Mouse (Mus musculus) limb, embryonic 11.5 days (tissue): ENCODE measurements around the gene Tmem91. TPM values are rescaled to one million over a fixed set of nuclear protein-coding genes. Genes with fewer than 3 reads are reported as not detected.

Experiments used
- ATAC-seq: fragments of 200-750 bp; cut with Nextera tagmentation; 2 replicates; pipeline ENCODE4 v1.8.0; 2017; ENCODE audit warnings: low read depth; ENCODE audit not compliant: insufficient number of reproducible peaks, low FRiP score, low TSS enrichment
- DNase-seq: peaks from one replicate; pipeline ENCODE4 v3.0.0-alpha.2; 2015; ENCODE audit warnings: low spot score
- H3K27ac ChIP-seq: fragments of 300-500 bp; sonication (generic); replicated peaks from 2 replicates; pipeline ENCODE4 v1.5.1; 2014; ENCODE audit warnings: low read depth, mild to moderate bottlenecking, low read length
- H3K27me3 ChIP-seq: fragments of 300-500 bp; sonication (generic); 2 replicates; pipeline ENCODE4 v1.6.1; 2014; ENCODE audit warnings: mild to moderate bottlenecking, low read length, mixed read lengths; ENCODE audit not compliant: control insufficient read depth, insufficient read depth
- H3K36me3 ChIP-seq: fragments of 300-500 bp; sonication (generic); 2 replicates; pipeline ENCODE4 v1.6.1; 2014; ENCODE audit warnings: mild to moderate bottlenecking, low read length, moderate library complexity, mixed read lengths; ENCODE audit not compliant: control insufficient read depth, insufficient read depth
- H3K4me1 ChIP-seq: fragments of 300-500 bp; sonication (generic); 2 replicates; pipeline ENCODE4 v1.6.1; 2014; ENCODE audit warnings: low read length, mixed read lengths; ENCODE audit not compliant: control insufficient read depth, insufficient read depth
- H3K4me2 ChIP-seq: fragments of 300-500 bp; sonication (generic); 2 replicates; pipeline ENCODE4 v1.6.1; 2014; ENCODE audit warnings: low read depth, mild to moderate bottlenecking, moderate library complexity; ENCODE audit not compliant: severe bottlenecking
- H3K4me3 ChIP-seq: fragments of 300-500 bp; sonication (generic); 2 replicates; pipeline ENCODE4 v1.5.1; 2014; ENCODE audit warnings: low read depth, low read length
- H3K9ac ChIP-seq: fragments of 300-500 bp; sonication (generic); 2 replicates; pipeline ENCODE4 v1.6.1; 2014; ENCODE audit warnings: mild to moderate bottlenecking, low read length
- H3K9me3 ChIP-seq: fragments of 300-500 bp; sonication (generic); 2 replicates; pipeline ENCODE4 v1.6.1; 2016; ENCODE audit warnings: low read length; ENCODE audit not compliant: control insufficient read depth
- WGBS: fragments of 180-500 bp; shearing (Covaris S2); extraction: QIAGEN DNeasy Blood & Tissue Kit; methylation state at CpG from one replicate; pipeline ENCODE4 v1.1.7; 2014; 5-methylcytosine and 5-hydroxymethylcytosine counted together
- polyA plus RNA-seq: library from polyadenylated mRNA; unstranded; fragments of >200 nt; fragmentation: Nextera tagmentation; extraction: Ambion mirVana; gene quantifications from 2 replicates; pipeline ENCODE4 v1.2.1, GENCODE M21; 2014

The Tmem91 gene
- polyA plus RNA-seq, 1 experiment from 2014 or later, result 1.7 TPM

DNA sequence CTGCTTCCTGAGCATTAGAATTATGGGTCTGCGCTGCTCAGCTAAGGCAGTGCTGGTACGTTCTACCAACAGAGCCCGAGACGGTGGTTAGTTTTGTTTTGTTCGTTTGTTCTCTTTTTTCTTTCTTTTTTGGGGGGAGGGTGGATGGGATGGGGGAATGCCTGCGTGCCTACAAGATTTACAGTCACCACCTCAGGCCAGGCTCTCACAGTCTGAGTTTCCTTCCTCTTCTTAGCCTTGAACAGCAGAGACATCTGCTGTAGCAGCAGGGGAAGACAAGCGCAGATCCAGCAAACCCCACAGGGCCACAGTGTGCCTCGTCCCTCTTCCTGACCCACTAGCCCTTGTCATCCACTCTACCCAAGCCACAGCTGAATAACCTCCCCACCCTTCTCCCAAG is 23.7 kb downstream of the Tmem91 start:
- Histone ChIP-seq H3K9ac (no peak overlapping the region), H3K4me2 (no peak overlapping the region), H3K27ac (no peak overlapping the region), H3K9me3 (no peaks in the 10 kb centered on the region), H3K36me3 (no peaks in the 10 kb centered on the region), H3K4me1 (no peaks in the 10 kb centered on the region), H3K27me3 (no peaks in the 10 kb centered on the region), H3K4me3 (no peak overlapping the region)
- WGBS, result 87% methylated on average over 8 of the region's 8 CpGs
- DNase-seq (no peak), ATAC-seq (no peak)

DNA sequence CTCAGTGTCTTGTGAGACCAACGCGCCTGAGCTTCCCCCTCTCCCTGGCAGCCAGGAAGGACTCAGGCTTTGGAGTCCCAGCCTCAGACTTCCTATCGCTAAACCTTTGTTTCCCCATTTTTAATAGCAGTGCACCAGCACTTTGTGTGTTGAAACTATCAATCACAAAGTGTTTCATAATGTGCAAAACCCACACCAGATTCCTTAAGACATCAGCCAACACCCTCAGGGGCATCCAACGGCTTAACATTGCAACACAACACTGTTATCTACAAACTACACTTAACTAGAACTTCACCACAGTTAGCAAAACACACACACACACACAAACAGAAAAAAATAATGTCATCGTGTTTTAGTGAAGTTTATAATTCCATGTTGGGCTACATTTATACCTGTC is 25.1 kb downstream of the Tmem91 start:
- H3K27me3 ChIP-seq, result no peaks in the 10 kb centered on the region
- ATAC-seq (no peak), DNase-seq (no peak)
- H3K9me3 ChIP-seq, result no peaks in the 10 kb centered on the region
- no peak overlapping the region for H3K9ac ChIP-seq
- no peak overlapping the region for H3K4me2 ChIP-seq
- H3K4me1 ChIP-seq, result no peaks in the 10 kb centered on the region
- H3K4me3 ChIP-seq, result no peak overlapping the region
- H3K36me3 ChIP-seq, result no peaks in the 10 kb centered on the region
- WGBS, result 79% methylated on average over 4 of the region's 5 CpGs
- H3K27ac ChIP-seq, result no peak overlapping the region

DNA sequence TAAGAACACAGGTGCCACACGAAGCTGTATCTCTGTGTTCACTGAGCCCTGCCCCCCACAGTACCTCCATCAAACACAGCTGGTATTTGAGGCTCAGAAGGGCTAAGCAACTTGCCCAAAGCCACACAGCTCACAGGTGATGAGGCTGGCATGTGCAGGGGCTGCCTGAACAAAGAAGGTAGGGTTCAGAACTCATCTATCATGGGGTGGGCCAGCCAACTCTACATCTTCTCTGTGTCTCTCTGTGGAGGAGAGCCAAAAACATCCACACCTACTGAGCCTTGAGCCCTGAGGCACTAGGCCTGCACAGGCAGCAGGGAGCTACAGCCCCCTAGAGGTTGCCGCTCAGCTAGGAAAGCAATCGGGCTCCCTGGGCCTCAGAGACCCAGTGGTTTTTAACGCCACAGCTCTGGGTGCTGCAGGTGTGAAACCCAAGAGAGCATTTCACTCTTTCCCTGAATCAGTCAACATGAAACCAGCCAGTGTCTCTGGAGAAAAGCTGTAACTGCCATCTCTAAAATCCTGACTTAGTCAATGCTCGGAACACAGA is 27.3 kb downstream of the Tmem91 start:
- Histone ChIP-seq H3K9me3 (no peaks in the 10 kb centered on the region), H3K4me2 (no peak overlapping the region), H3K27ac (no peak overlapping the region), H3K27me3 (no peaks in the 10 kb centered on the region), H3K9ac (no peak overlapping the region), H3K4me1 (no peaks in the 10 kb centered on the region), H3K36me3 (no peaks in the 10 kb centered on the region), H3K4me3 (no peak overlapping the region)
- ATAC-seq, result no peak
- WGBS, result 44% methylated on average over 5 of the region's 5 CpGs
- DNase-seq, result no peak

DNA sequence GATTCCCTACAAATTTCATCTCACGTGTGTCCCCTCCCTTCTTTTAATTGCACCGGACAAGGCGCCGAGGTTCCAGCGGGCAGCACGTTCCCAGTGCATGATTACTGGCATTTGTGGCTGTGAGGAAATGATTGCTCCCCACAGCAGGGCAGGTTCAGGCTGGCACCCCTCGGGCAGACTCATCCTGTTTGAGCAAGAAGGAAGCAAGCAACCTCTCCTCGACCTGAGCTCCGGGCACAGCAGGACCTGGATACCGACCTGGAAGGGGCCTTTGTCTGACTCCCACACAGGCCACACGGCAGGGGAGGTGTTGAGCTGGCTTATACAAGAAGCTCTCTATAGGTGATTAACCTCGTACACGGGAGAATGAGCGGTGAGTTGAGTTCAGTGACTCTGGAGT is 29.9 kb downstream of the Tmem91 start:
- ATAC-seq (no peak), DNase-seq (no peak)
- Histone ChIP-seq H3K9me3 (no peaks in the 10 kb centered on the region), H3K4me2 (no peak overlapping the region), H3K4me3 (no peak overlapping the region), H3K9ac (no peak overlapping the region), H3K4me1 (no peaks in the 10 kb centered on the region), H3K27ac (no peak overlapping the region), H3K36me3 (no peaks in the 10 kb centered on the region), H3K27me3 (no peaks in the 10 kb centered on the region)
- WGBS, result 71% methylated on average over 14 of the region's 14 CpGs

DNA sequence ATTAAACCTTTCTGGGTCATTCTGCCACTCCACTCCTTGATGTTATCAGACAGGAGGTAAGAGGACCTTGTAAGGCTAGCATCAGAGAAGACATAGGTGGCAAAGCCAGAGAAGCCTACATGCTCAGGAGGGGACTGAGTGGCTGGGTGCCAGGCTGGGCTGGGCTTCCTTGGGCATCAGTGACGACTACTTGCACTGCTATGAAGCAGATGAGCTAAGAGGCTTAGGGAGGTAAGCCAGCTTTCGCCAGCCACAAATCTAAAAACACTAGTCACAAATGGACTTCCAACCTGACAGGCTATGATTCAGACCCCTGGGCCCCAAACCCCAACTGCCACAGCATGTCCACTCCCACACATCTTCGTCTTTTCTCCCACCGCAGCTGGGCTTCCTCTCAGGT is 30.3 kb downstream of the Tmem91 start:
- ATAC-seq (no peak), DNase-seq (no peak)
- H3K9me3 ChIP-seq, result no peaks in the 10 kb centered on the region
- H3K27me3 ChIP-seq, result no peaks in the 10 kb centered on the region
- H3K9ac ChIP-seq, result no peak overlapping the region
- no peak overlapping the region for H3K4me3 ChIP-seq
- H3K27ac ChIP-seq, result no peak overlapping the region
- no peaks in the 10 kb centered on the region for H3K36me3 ChIP-seq
- H3K4me1 ChIP-seq, result no peaks in the 10 kb centered on the region
- WGBS, result 80% methylated on average over 4 of the region's 4 CpGs
- H3K4me2 ChIP-seq, result no peak overlapping the region

DNA sequence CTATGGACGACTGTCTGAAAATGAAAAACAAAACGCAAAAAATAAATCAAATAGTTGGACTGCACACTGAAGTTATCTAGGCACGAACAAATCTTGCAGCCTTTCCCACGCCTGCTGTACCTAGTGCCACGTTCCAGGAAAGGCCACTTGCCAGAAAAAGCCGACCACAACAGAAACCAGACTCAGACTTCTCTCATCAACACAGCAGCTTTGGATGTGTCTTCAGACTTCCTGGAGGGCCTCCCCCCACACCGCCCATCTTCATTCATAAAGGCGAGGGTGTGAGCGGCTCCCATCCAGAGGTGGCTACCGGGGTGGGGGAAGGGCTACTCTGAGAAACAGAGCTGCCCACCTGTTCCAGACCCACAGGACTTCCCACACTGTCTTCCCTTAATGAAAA is 30.8 kb downstream of the Tmem91 start:
- Histone ChIP-seq H3K27me3 (no peaks in the 10 kb centered on the region), H3K4me3 (no peak overlapping the region), H3K36me3 (no peaks in the 10 kb centered on the region), H3K4me1 (no peaks in the 10 kb centered on the region), H3K9ac (no peak overlapping the region), H3K4me2 (no peak overlapping the region), H3K27ac (no peak overlapping the region), H3K9me3 (no peaks in the 10 kb centered on the region)
- no peak for DNase-seq
- WGBS, result 85% methylated on average over 10 of the region's 10 CpGs
- no peak for ATAC-seq

DNA sequence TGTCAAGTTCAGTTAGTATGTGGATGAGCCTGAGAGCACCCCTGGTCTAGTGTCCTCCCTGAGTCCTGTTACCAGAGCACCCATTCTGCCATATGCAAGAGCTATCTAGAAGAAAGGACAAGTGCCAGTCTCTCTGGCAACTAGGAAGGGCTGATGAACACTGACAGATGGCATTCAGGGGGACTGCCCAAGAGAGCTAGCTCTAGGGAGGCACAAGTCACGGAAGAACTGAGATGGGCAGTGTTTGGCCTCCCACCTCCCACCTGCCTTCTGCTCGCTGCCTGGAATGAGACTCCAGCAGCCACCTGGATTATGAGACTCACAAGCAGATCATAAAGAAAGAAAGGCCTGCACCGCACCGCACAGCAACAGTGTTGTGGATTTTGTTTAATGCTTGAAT is 35.2 kb downstream of the Tmem91 start:
- H3K4me3 ChIP-seq, result no peak overlapping the region
- WGBS, result 96% methylated on average over 4 of the region's 4 CpGs
- H3K4me1 ChIP-seq, result no peaks in the 10 kb centered on the region
- no peaks in the 10 kb centered on the region for H3K36me3 ChIP-seq
- H3K9me3 ChIP-seq, result no peaks in the 10 kb centered on the region
- H3K27ac ChIP-seq, result no peak overlapping the region
- no peak overlapping the region for H3K9ac ChIP-seq
- no peak overlapping the region for H3K4me2 ChIP-seq
- no peak for DNase-seq
- no peaks in the 10 kb centered on the region for H3K27me3 ChIP-seq
- ATAC-seq, result no peak

DNA sequence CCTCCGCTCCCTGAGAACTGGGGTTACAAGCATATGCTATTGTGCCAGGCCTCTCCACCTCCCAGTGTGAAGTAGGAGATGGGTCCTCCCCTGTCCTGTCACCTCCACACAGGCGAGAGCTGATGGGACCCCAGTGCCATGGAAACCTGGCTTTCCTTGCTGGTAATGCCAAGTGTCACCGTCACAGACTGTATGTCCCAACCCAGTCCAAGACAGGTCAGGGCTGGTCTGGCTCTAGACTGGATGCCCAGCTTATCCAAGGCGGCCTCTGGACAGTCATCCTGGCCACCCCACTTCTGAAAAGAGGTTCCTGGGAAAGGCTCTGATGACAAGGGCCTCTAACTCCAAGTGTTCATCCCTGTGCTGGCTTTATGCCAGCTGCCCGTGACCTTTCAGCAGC is 37.9 kb downstream of the Tmem91 start:
- Histone ChIP-seq H3K4me2 (no peak overlapping the region), H3K9ac (no peak overlapping the region), H3K36me3 (no peaks in the 10 kb centered on the region), H3K9me3 (no peaks in the 10 kb centered on the region), H3K27ac (no peak overlapping the region), H3K27me3 (no peaks in the 10 kb centered on the region), H3K4me3 (no peak overlapping the region), H3K4me1 (no peaks in the 10 kb centered on the region)
- no peak for DNase-seq
- no peak for ATAC-seq
- WGBS, result 88% methylated on average over 5 of the region's 5 CpGs

DNA sequence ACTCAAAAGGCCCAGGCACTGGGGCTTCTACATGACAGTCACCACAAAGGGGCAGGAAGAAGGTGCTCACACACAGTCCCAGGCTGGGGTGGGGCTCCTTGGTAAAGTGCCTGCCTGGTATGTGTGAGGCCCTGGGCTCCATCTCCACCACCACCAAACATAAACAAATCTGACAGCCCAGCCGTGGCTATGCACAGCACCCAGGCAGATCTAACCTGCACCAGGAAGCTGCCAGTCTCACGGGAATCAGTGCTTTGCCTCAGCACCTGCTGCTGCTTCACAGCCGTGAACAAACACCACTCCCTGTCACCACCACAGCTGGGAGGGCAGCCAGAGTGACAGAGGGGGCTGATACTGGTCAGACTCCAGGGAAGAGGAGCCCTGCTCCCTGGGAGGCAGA is 38.6 kb downstream of the Tmem91 start:
- 37% methylated on average over 3 of the region's 3 CpGs for WGBS
- no peaks in the 10 kb centered on the region for H3K27me3 ChIP-seq
- no peak overlapping the region for H3K4me3 ChIP-seq
- no peak for ATAC-seq
- no peaks in the 10 kb centered on the region; the same call in 1 of the 2 replicates for H3K36me3 ChIP-seq
- H3K9ac ChIP-seq, result no peak overlapping the region
- H3K4me2 ChIP-seq, result no peak overlapping the region
- no peak overlapping the region for H3K27ac ChIP-seq
- no peaks in the 10 kb centered on the region for H3K9me3 ChIP-seq
- no peaks in the 10 kb centered on the region for H3K4me1 ChIP-seq
- no peak for DNase-seq
